ENCODE assay signal across 25 mouse cellular contexts in genomic region chr2:69115921-69116320, GRCm38 (mm10). TPM values are rescaled to one million over a fixed set of nuclear protein-coding genes. Genes with fewer than 3 reads are reported as not detected.
DNase-seq lines count a peak whose midpoint lies in the region; ATAC-seq and TF ChIP-seq lines count a peak whose summit lies in the region.
"Had no signal": no experiment of that assay in that cellular context is flagged by ENCODE, and none has a peak within 500 bp of the region (broad histone marks: within the 10 kb centered on the region; RNA-seq: fewer than 3 reads in every experiment).

No protein-coding gene starts in this region.

- no peaks in the 10 kb centered on the region for H3K79me3 ChIP-seq in C2C12 (ENCODE audit: low read depth)

- no peak overlapping the region for H3K4me2 ChIP-seq in forebrain, embryonic 15.5 days (replicated peaks)
- H3K4me2 ChIP-seq in forebrain, embryonic 12.5 days: no peak overlapping the region
- H3K4me2 ChIP-seq in intestine, embryonic 14.5 days (ENCODE audit: low read length): no peak overlapping the region
- H3K4me2 ChIP-seq in intestine, embryonic 15.5 days (replicated peaks): no peak overlapping the region
- H3K4me2 ChIP-seq: hindbrain, embryonic 13.5 days; limb, embryonic 12.5 days; liver, embryonic 15.5 days; lung, embryonic 14.5 days; neural tube, embryonic 12.5 days had no signal

- peaks cover 6% of the 10 kb centered on the region; the same call in 1 of the 2 replicates for H3K36me3 ChIP-seq in forebrain, embryonic 15.5 days
- H3K36me3 ChIP-seq in forebrain, embryonic 12.5 days (replicated peaks): 0 out of 2 replicates have a peak, but pooled peaks cover 4% of the 10 kb centered on the region
- peaks cover 12% of the 10 kb centered on the region for H3K36me3 ChIP-seq in intestine, embryonic 14.5 days (ENCODE audit: control insufficient read depth, insufficient read depth, low read length)
- no peaks in the 10 kb centered on the region for H3K36me3 ChIP-seq in intestine, embryonic 15.5 days
- H3K36me3 ChIP-seq in C2C12 (ENCODE audit: control insufficient read depth, insufficient read depth): peaks cover 25% of the 10 kb centered on the region

- no peaks in the 10 kb centered on the region for H3K79me2 ChIP-seq in C2C12 (ENCODE audit: control insufficient read depth, insufficient read depth)

- H3K27ac ChIP-seq in forebrain, embryonic 15.5 days (replicated peaks): no peak overlapping the region
- no peak overlapping the region for H3K27ac ChIP-seq in forebrain, embryonic 12.5 days
- H3K27ac ChIP-seq in intestine, embryonic 14.5 days (ENCODE audit: low read depth): no peak overlapping the region
- no peak overlapping the region for H3K27ac ChIP-seq in intestine, embryonic 15.5 days
- H3K27ac ChIP-seq: gastrocnemius, adult 2 months; hindbrain, embryonic 13.5 days; limb, embryonic 12.5 days; liver, embryonic 15.5 days; neural tube, embryonic 12.5 days had no signal

- peak overlapping the region; percentile 18 for H3ac ChIP-seq in C2C12 (ENCODE audit: control insufficient read depth, insufficient read length, low read depth)

- peak; percentile 10; the same call in 1 of the 2 replicates for ATAC-seq in cerebellum, adult (ENCODE audit: insufficient number of reproducible peaks, low FRiP score, low TSS enrichment)
- peak; percentile 43; the same call in 1 of the 2 replicates for ATAC-seq in forebrain, embryonic 15.5 days (replicated peaks)
- no peak for ATAC-seq in forebrain, embryonic 12.5 days (ENCODE audit: low FRiP score)
- ATAC-seq in intestine, embryonic 14.5 days (replicated peaks; ENCODE audit: low FRiP score, low TSS enrichment, low read depth): no peak
- no peak for ATAC-seq in intestine, embryonic 15.5 days
- ATAC-seq: inflammation-experienced regulatory T-cells, adult 6 months had no signal

- H3K4me1 ChIP-seq in forebrain, embryonic 15.5 days: peaks cover 9% of the 10 kb centered on the region; the same call in 1 of the 2 replicates
- H3K4me1 ChIP-seq in forebrain, embryonic 12.5 days: no peaks in the 10 kb centered on the region
- H3K4me1 ChIP-seq in intestine, embryonic 14.5 days (replicated peaks; ENCODE audit: control insufficient read depth, insufficient read depth, low read length): no peaks in the 10 kb centered on the region; the same call in 1 of the 2 replicates
- no peaks in the 10 kb centered on the region for H3K4me1 ChIP-seq in intestine, embryonic 15.5 days (replicated peaks)
- H3K4me1 ChIP-seq: limb, embryonic 12.5 days; liver, embryonic 15.5 days had no signal

- 71% methylated on average over 3 of the region's 3 CpGs for WGBS in forebrain, embryonic 15.5 days
- WGBS in forebrain, embryonic 12.5 days: 98% methylated on average over 3 of the region's 3 CpGs
- WGBS in intestine, embryonic 14.5 days: 91% methylated on average over 3 of the region's 3 CpGs
- 87% methylated on average over 3 of the region's 3 CpGs for WGBS in intestine, embryonic 15.5 days

- H3K9me3 ChIP-seq in forebrain, embryonic 15.5 days: no peaks in the 10 kb centered on the region
- 0 out of 2 replicates have a peak, but pooled peaks cover 2% of the 10 kb centered on the region for H3K9me3 ChIP-seq in forebrain, embryonic 12.5 days
- H3K9me3 ChIP-seq in intestine, embryonic 14.5 days (ENCODE audit: control insufficient read depth, low read length): no peaks in the 10 kb centered on the region
- no peaks in the 10 kb centered on the region for H3K9me3 ChIP-seq in intestine, embryonic 15.5 days
- H3K9me3 ChIP-seq: liver, embryonic 15.5 days had no signal

- DNase-seq in cerebellum, adult 9-11 months: no peak
- peak; percentile 44 for DNase-seq in intestine, embryonic 14.5 days (ENCODE audit: low spot score)
- no peak for DNase-seq in yolk sac, embryonic 10.5 days (ENCODE audit: low spot score)
- DNase-seq: adrenal gland, adult 8-10 months; cerebellum, adult 11 months; cerebellum, adult 9-10 months; gastrocnemius, adult 2 months; gastrocnemius, postnatal 36 days; heart, postnatal 14 days; kidney, adult 2 months; layer of hippocampus, adult 9-11 months; lung, embryonic 14.5 days; lung, postnatal 14 days; midbrain, embryonic 14.5 days had no signal

- no peak overlapping the region for H3K9ac ChIP-seq in forebrain, embryonic 15.5 days (replicated peaks)
- H3K9ac ChIP-seq in forebrain, embryonic 12.5 days: no peak overlapping the region
- no peak overlapping the region for H3K9ac ChIP-seq in intestine, embryonic 14.5 days (ENCODE audit: low read length)
- H3K9ac ChIP-seq in intestine, embryonic 15.5 days: no peak overlapping the region
- H3K9ac ChIP-seq: hindbrain, embryonic 13.5 days; limb, embryonic 12.5 days; liver, embryonic 15.5 days; lung, embryonic 14.5 days; neural tube, embryonic 12.5 days had no signal

- no peak for TF ChIP-seq CTCF in C2C12 (IDR thresholded peaks at IDR 0.05; ENCODE audit: control insufficient read depth, insufficient read depth, insufficient read length)

- no peaks in the 10 kb centered on the region for H3K27me3 ChIP-seq in forebrain, embryonic 15.5 days
- no peaks in the 10 kb centered on the region for H3K27me3 ChIP-seq in forebrain, embryonic 12.5 days
- H3K27me3 ChIP-seq in intestine, embryonic 14.5 days (replicated peaks; ENCODE audit: control insufficient read depth, insufficient read depth, low read length): no peaks in the 10 kb centered on the region
- H3K27me3 ChIP-seq in intestine, embryonic 15.5 days (replicated peaks): no peaks in the 10 kb centered on the region
- no peaks in the 10 kb centered on the region for H3K27me3 ChIP-seq in C2C12 (ENCODE audit: control insufficient read depth, insufficient read depth, insufficient read length)
- H3K27me3 ChIP-seq: hindbrain, embryonic 13.5 days; limb, embryonic 12.5 days; liver, embryonic 15.5 days; neural tube, embryonic 12.5 days had no signal

- no peak overlapping the region for H3K4me3 ChIP-seq in forebrain, embryonic 15.5 days
- no peak overlapping the region for H3K4me3 ChIP-seq in forebrain, embryonic 12.5 days (replicated peaks)
- no peak overlapping the region for H3K4me3 ChIP-seq in intestine, embryonic 14.5 days (ENCODE audit: low read depth, low read length)
- H3K4me3 ChIP-seq in intestine, embryonic 15.5 days (replicated peaks): no peak overlapping the region
- H3K4me3 ChIP-seq in C2C12 (ENCODE audit: insufficient read depth, poor library complexity, severe bottlenecking): no peak overlapping the region
- H3K4me3 ChIP-seq: gastrocnemius, adult 2 months; hindbrain, embryonic 13.5 days; limb, embryonic 12.5 days; liver, embryonic 15.5 days; neural tube, embryonic 12.5 days had no signal

TF ChIP-seq in C2C12, 6 proteins besides CTCF, POLR2A, EP300 and RAD21:
- no peak for TF ChIP-seq CEBPB (IDR thresholded peaks at IDR 0.05; ENCODE audit: low read depth)

RNA-seq across cellular contexts. Expression of gene Nostrin, which starts 19.7 kb away (rescaled TPM):
- polyA plus RNA-seq in forebrain, embryonic 15.5 days (2015; fragmentation: Nextera tagmentation; extraction: Ambion mirVana): 1.2 and 1.6 TPM in 2 replicates
- 0.43 and 0.64 TPM in 2 replicates for polyA plus RNA-seq in forebrain, embryonic 12.5 days (2016; fragmentation: Nextera tagmentation; extraction: Ambion mirVana)
- polyA plus RNA-seq in intestine, embryonic 14.5 days (2014; fragmentation: Nextera tagmentation; extraction: Ambion mirVana): 17.9 and 18.9 TPM in 2 replicates
- polyA plus RNA-seq in intestine, embryonic 15.5 days (2015; fragmentation: Nextera tagmentation; extraction: Ambion mirVana): 22.5 and 24.0 TPM in 2 replicates
- 0.02 TPM for polyA plus RNA-seq in C2C12 (2012; fragmentation: generic; extraction: Trizol)
- polyA plus RNA-seq: G1E had no signal

Comparison
In these comparisons a context has a peak if more than half of its experiments do, and no peak if none do; other contexts are left out.
1. ATAC-seq: peak in cerebellum, adult (single experiment) and forebrain, embryonic 15.5 days (single experiment); none in forebrain, embryonic 12.5 days (single experiment), intestine, embryonic 14.5 days (single experiment) and intestine, embryonic 15.5 days (single experiment).